Mouse (Mus musculus): ENCODE data around the gene Aff1. TPM values are rescaled to one million over a fixed set of nuclear protein-coding genes. Genes with fewer than 3 reads are reported as not detected.

The Aff1 gene
- polyA plus RNA-seq, 1 experiment from 2014 or later: 1.2 TPM

- no peak overlapping the region for H3K4me2 ChIP-seq (replicated peaks)
- WGBS: 79% methylated on average over 3 of the region's 3 CpGs
- H3K27me3 ChIP-seq: no peaks in the 10 kb centered on the region
- no peak overlapping the region for H3K4me3 ChIP-seq
- H3K9me3 ChIP-seq: no peaks in the 10 kb centered on the region
- ATAC-seq (replicated peaks): no peak
- no peak overlapping the region for H3K27ac ChIP-seq (replicated peaks)
- no peak overlapping the region for H3K9ac ChIP-seq (replicated peaks)
- no peaks in the 10 kb centered on the region for H3K36me3 ChIP-seq
- H3K4me1 ChIP-seq: no peaks in the 10 kb centered on the region
These were observed 38.6 kb downstream of the Aff1 start for GRCm38 (mm10) chr5:103730727-103731126.

- H3K27ac ChIP-seq (replicated peaks): no peak overlapping the region
- no peak overlapping the region for H3K4me2 ChIP-seq (replicated peaks)
- H3K36me3 ChIP-seq: no peaks in the 10 kb centered on the region
- no peak overlapping the region for H3K4me3 ChIP-seq
- H3K27me3 ChIP-seq: no peaks in the 10 kb centered on the region
- no peaks in the 10 kb centered on the region for H3K4me1 ChIP-seq
- H3K9ac ChIP-seq (replicated peaks): no peak overlapping the region
- ATAC-seq (replicated peaks): no peak
- no peaks in the 10 kb centered on the region for H3K9me3 ChIP-seq
- WGBS: 90% methylated on average over 4 of the region's 4 CpGs
These were observed 40.4 kb downstream of the Aff1 start for GRCm38 (mm10) chr5:103732581-103732980.

DNA sequence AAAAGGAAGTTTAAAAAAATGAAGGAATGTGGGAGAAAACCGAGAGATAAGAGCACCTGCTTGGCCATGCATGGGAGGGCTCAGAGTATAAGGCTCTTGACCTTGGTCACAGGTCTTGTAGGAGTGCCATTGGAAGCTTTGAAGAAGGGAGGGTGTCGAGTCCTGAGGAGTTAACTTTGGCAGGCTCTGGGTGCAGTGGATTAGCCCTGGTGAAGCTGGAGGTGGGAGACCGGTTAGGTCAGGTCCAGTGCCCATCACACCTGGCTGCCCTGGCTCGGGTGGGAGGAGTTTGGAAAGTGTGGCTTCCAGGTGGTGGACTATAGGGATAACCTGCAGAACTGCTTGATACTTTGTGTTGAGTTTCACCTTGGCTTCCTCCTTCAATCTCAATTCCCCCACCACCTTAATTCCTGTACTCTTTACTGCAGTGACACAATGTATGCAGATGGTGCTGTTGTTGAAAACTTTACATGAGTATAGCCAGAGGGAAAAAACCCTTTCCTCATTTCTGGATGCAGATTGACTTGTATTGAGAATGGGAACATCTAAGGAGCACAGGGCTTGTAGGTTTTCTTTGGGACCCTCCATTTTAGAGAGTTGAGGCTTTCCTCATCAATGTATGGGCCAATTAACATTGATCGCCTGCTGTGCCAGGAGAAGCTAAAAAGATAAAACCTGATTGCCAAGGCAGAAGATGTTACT lies 43.4 kb downstream of the Aff1 start:
- WGBS: 67% methylated on average over 5 of the region's 5 CpGs
- no peak overlapping the region for H3K9ac ChIP-seq (replicated peaks)
- H3K4me1 ChIP-seq: no peaks in the 10 kb centered on the region
- no peak overlapping the region for H3K4me2 ChIP-seq (replicated peaks)
- H3K36me3 ChIP-seq: no peaks in the 10 kb centered on the region
- H3K27ac ChIP-seq (replicated peaks): no peak overlapping the region
- H3K4me3 ChIP-seq: no peak overlapping the region
- no peaks in the 10 kb centered on the region for H3K9me3 ChIP-seq
- ATAC-seq (replicated peaks): no peak
- no peaks in the 10 kb centered on the region for H3K27me3 ChIP-seq

GRCm38 (mm10) chr5:103736553-103737207 lies 44.5 kb downstream of the Aff1 start:
- no peak overlapping the region for H3K9ac ChIP-seq (replicated peaks)
- no peak for ATAC-seq (replicated peaks)
- no peaks in the 10 kb centered on the region for H3K36me3 ChIP-seq
- 78% methylated on average over 6 of the region's 6 CpGs for WGBS
- no peaks in the 10 kb centered on the region for H3K9me3 ChIP-seq
- no peak overlapping the region for H3K27ac ChIP-seq (replicated peaks)
- H3K4me2 ChIP-seq (replicated peaks): no peak overlapping the region
- no peak overlapping the region for H3K4me3 ChIP-seq
- H3K4me1 ChIP-seq: no peaks in the 10 kb centered on the region
- H3K27me3 ChIP-seq: no peaks in the 10 kb centered on the region

DNA sequence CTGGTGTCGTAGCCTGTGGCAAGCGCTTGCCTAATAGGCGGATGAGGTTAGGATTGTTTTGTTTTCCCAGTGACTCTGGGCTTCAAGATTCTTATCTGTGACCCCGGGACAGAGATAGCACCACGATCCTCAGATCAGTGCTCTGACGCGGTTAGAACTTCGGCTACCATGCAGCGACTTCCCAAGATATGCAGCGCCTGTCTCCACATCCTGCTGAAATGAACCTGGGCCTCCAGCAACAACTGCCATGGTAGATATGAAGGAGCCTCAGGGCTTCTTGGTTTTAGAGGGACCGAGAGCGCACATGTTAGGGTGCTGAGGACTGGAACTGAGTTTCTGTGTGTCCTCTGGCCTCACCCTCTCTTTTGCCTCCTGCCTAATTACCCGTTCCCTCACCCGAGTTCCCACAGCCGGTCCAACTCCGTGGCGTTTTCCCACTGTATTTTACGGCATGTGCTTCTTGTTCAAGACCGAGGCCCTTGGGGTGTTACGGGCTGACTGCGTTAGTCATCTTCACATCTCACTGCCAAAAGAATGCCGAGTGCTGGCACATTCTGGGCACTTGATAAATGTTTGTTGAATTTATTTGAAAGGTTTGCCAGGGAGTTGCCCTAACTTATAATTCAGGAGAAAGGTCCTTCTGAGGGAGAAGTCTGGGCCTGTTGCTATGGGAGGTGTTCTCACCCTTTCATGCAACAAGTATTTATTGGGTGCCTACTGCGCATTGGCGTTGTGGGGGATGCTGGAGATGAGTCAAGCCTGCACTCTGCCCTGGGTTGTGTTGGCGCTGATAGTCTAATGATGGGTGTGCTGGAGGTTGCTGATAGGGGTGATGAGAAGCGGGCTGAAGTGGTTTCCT lies 45.3 kb downstream of the Aff1 start:
- no peak for ATAC-seq (replicated peaks)
- no peak overlapping the region for H3K27ac ChIP-seq (replicated peaks)
- no peak overlapping the region for H3K9ac ChIP-seq (replicated peaks)
- no peaks in the 10 kb centered on the region for H3K4me1 ChIP-seq
- H3K4me2 ChIP-seq (replicated peaks): no peak overlapping the region
- no peak overlapping the region for H3K4me3 ChIP-seq
- H3K36me3 ChIP-seq: no peaks in the 10 kb centered on the region
- H3K9me3 ChIP-seq: no peaks in the 10 kb centered on the region
- WGBS: 73% methylated on average over 26 of the region's 26 CpGs
- no peaks in the 10 kb centered on the region for H3K27me3 ChIP-seq

- no peak overlapping the region for H3K27ac ChIP-seq (replicated peaks)
- WGBS: 88% methylated on average over 5 of the region's 5 CpGs
- ATAC-seq (replicated peaks): no peak
- H3K36me3 ChIP-seq: no peaks in the 10 kb centered on the region
- H3K4me3 ChIP-seq: no peak overlapping the region
- H3K4me1 ChIP-seq: no peaks in the 10 kb centered on the region
- H3K4me2 ChIP-seq (replicated peaks): no peak overlapping the region
- no peaks in the 10 kb centered on the region for H3K27me3 ChIP-seq
- no peaks in the 10 kb centered on the region for H3K9me3 ChIP-seq
- no peak overlapping the region for H3K9ac ChIP-seq (replicated peaks)
These were observed 46.3 kb downstream of the Aff1 start for GRCm38 (mm10) chr5:103738509-103738908.

DNA sequence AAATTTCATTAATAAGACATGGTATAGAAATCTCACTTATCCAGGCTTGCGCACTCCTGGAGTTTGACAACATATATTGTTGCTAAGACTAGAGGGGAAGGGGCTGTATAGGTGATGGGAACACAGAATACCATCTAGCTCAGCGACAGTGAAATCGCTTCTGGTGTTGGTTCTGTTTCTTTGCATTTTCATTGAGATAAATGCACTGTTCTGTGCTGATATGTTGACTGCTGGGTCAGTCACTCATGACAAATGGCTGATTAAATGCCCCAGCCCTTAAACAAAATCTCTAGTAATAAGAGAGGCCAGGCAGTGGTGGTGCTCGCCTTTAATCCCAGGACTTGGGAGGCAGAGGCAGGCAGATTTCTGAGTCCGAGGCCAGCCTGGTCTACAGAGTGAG lies 47.0 kb downstream of the Aff1 start:
- no peaks in the 10 kb centered on the region for H3K36me3 ChIP-seq
- no peak overlapping the region for H3K9ac ChIP-seq (replicated peaks)
- H3K4me1 ChIP-seq: no peaks in the 10 kb centered on the region
- no peaks in the 10 kb centered on the region for H3K9me3 ChIP-seq
- no peak overlapping the region for H3K27ac ChIP-seq (replicated peaks)
- no peak for ATAC-seq (replicated peaks)
- 93% methylated on average over 5 of the region's 5 CpGs for WGBS
- H3K4me3 ChIP-seq: no peak overlapping the region
- H3K27me3 ChIP-seq: no peaks in the 10 kb centered on the region
- no peak overlapping the region for H3K4me2 ChIP-seq (replicated peaks)

DNA sequence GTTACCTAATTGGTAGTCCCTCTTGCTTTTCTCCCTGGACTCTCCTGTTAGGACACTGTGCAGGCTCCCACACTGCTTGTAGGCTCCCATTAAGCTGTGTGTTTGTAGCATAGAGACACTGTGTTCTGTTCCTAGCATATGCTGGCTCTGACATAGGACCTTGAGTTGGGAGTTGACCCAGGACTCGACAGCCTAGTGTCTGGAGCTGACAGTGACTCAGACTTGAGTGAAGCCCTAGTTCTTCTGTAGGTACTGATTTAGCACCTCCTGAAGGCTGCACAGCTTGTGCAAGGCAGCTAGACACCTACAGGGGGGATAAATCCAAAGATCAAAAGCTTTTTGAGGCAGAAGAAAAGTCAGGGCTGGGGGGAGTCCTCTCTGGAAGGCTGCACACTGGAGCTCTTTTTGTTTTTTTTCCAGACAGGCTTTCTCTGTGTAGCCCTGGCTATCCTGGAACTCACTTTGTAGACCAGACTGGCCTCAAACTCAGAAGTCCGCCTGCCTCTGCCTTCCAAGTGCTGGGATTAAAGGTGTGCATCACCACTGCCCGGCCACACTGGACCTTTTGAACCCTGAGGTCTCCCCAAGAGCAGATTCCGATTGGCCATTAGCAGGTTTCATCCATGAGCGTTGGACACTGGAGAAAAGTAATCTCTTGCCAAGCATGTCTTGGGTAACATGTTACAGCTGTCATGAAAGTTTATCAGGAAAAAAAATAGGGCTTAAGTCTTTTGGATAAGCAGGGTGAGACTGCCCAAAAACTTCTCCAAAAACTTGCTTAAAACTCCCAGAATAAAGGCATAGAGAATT lies 48.1 kb downstream of the Aff1 start:
- no peaks in the 10 kb centered on the region for H3K36me3 ChIP-seq
- 75% methylated on average over 5 of the region's 5 CpGs for WGBS
- H3K4me3 ChIP-seq: no peak overlapping the region
- H3K4me1 ChIP-seq: no peaks in the 10 kb centered on the region
- no peak for ATAC-seq (replicated peaks)
- H3K27ac ChIP-seq (replicated peaks): no peak overlapping the region
- H3K4me2 ChIP-seq (replicated peaks): no peak overlapping the region
- no peaks in the 10 kb centered on the region for H3K9me3 ChIP-seq
- H3K9ac ChIP-seq (replicated peaks): no peak overlapping the region
- no peaks in the 10 kb centered on the region for H3K27me3 ChIP-seq

DNA sequence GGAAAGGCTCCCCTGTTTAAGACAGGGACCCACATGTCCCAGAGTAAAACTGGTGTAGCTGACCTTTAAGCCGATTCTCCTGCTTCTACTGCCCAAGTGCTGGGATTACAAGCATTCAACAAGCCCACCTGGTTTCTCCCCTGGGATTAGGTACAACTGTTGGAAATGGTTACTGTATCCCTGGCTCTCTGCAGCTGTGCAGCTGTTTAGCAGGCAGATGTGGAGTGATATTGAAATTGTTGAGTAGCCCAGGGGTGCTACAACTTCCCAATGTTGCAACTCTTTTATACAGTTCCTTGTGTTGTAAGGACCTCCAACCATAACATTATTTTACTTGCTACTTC lies 48.7 kb downstream of the Aff1 start:
- H3K4me3 ChIP-seq: no peak overlapping the region
- ATAC-seq (replicated peaks): no peak
- H3K27me3 ChIP-seq: no peaks in the 10 kb centered on the region
- no peak overlapping the region for H3K27ac ChIP-seq (replicated peaks)
- 80% methylated on average over 1 of the region's 1 CpGs for WGBS
- no peak overlapping the region for H3K4me2 ChIP-seq (replicated peaks)
- H3K4me1 ChIP-seq: no peaks in the 10 kb centered on the region
- no peak overlapping the region for H3K9ac ChIP-seq (replicated peaks)
- no peaks in the 10 kb centered on the region for H3K36me3 ChIP-seq
- no peaks in the 10 kb centered on the region for H3K9me3 ChIP-seq

DNA sequence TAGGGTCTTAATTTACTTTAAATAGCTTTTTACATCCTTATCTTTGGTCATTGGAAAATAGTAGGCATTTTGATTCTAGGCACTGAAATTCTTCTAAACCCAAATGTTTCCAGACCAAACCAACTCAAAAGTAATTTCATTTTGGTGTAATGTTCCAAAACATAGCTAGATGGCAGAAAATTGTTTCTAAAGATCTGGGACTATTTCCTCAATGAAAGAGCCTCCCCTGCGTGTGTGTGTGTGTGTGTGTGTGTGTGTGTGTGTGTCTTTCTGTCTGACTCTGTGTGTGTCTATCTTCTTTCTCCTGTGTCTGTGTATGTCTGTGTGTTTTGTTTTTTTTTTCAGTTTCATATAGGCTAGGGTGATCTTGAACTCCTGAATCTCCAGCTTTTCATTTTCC lies 49.3 kb downstream of the Aff1 start:
- Histone ChIP-seq H3K4me1 (no peaks in the 10 kb centered on the region), H3K4me3 (no peak overlapping the region), H3K4me2 (replicated peaks) (no peak overlapping the region), H3K36me3 (no peaks in the 10 kb centered on the region), H3K27ac (replicated peaks) (no peak overlapping the region), H3K27me3 (no peaks in the 10 kb centered on the region), H3K9me3 (no peaks in the 10 kb centered on the region), H3K9ac (replicated peaks) (no peak overlapping the region)
- WGBS: 71% methylated on average over 1 of the region's 1 CpGs
- ATAC-seq (replicated peaks): no peak

- H3K4me2 ChIP-seq (replicated peaks): no peak overlapping the region
These were observed 49.8 kb downstream of the Aff1 start for GRCm38 (mm10) chr5:103741992-103742391.

GRCm38 (mm10) chr5:103744531-103744930 lies 52.4 kb downstream of the Aff1 start:
- H3K4me2 ChIP-seq (replicated peaks): no peak overlapping the region
- WGBS: 87% methylated on average over 6 of the region's 6 CpGs
- H3K4me1 ChIP-seq: no peaks in the 10 kb centered on the region
- H3K27ac ChIP-seq (replicated peaks): no peak overlapping the region
- no peaks in the 10 kb centered on the region for H3K27me3 ChIP-seq
- no peaks in the 10 kb centered on the region for H3K36me3 ChIP-seq
- no peak overlapping the region for H3K9ac ChIP-seq (replicated peaks)
- H3K4me3 ChIP-seq: no peak overlapping the region
- H3K9me3 ChIP-seq: no peaks in the 10 kb centered on the region
- no peak for ATAC-seq (replicated peaks)

More at GRCm38 (mm10) chr5:103741992-103742391, 49.8 kb downstream of the Aff1 start:
- H3K27me3 ChIP-seq: no peaks in the 10 kb centered on the region
- H3K4me3 ChIP-seq: no peak overlapping the region
- H3K9ac ChIP-seq (replicated peaks): no peak overlapping the region
- 84% methylated on average over 2 of the region's 2 CpGs for WGBS
- no peaks in the 10 kb centered on the region for H3K36me3 ChIP-seq
- no peaks in the 10 kb centered on the region for H3K4me1 ChIP-seq
- H3K27ac ChIP-seq (replicated peaks): no peak overlapping the region
- no peaks in the 10 kb centered on the region for H3K9me3 ChIP-seq
- no peak for ATAC-seq (replicated peaks)
